Mouse (Mus musculus) heart, postnatal 25 days (tissue): ENCODE measurements around the gene Hbb-bs. TPM values are rescaled to one million over a fixed set of nuclear protein-coding genes. Genes with fewer than 3 reads are reported as not detected.
"Not testable (repeated sequence)": the region's sequence is repeated elsewhere in the genome, so short reads cannot be mapped to it uniquely, and the experiment has no call there.

ENCODE experiments used
- DNase-seq: peaks from one replicate; pipeline ENCODE4 v3.0.0; 2022; ENCODE audit warnings: low spot score
- intact Hi-C: fragments of 180-260 bp; cut with DNase I; formaldehyde crosslinking; loops from one replicate; pipeline ENCODE4 v1.15.1; 2025
- total RNA-seq, 2 experiments: library from RNA; stranded (reverse); gene quantifications; 2 replicates each; pipeline ENCODE4 v1.2.3; 2021

Hbb-bs gene
- over 10,000 TPM in 1 of 2 experiments, 1,000 to 10,000 TPM in 1; 9,976 to 23,536 TPM for total RNA-seq

DNA sequence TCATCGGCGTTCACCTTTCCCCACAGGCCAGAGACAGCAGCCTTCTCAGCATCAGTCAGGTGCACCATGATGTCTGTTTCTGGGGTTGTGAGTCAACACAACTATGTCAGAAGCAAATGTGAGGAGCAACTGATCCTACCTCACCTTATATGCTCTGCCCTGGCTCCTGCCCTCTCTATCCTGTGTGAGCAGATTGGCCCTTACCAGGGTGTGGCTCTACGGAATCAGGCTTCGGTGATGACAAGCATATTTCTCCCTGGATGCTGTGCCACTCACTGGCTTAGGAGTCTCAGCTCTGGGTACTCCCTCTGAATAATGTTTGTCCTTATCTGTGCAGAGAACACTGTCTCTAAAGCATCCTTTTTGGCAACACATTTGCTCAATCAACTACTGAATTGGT, at the start of gene Hbb-bs:
Gene Hbb-bs (minus strand): TSS at position 289 of the 400 bp plus-strand sequence.
- no peak for DNase-seq
- intact Hi-C loops = no loop called here

DNA sequence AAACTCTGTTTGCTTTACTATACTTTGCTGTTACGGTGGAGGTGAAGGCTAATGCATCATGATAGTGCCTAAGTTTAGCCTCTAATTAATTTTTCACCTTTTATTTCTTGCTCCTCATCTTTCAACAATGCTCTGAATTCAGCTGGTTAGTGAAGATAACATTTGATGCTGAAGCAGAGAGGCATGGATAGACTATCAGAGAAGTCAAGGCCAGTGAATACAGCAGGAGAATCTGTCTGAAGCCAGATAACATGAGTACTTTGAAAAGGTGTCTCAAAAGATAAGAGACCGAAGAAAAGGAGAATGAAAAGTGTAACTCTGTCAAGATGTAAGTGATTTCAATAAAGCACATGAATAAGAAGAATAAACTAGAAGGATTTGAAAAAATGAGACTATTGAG, 49.2 kb upstream of the Hbb-bs start:
- DNase-seq = no peak
- intact Hi-C loops = no loop called here

- intact Hi-C loops = loop anchor here (5.0 kb wide), 1 partner anchor 82 kb away; the partner anchor contains the start of gene Olfr67
- no peak for DNase-seq
Observed at GRCm38 (mm10) chr7:103874451-103874850, 46.6 kb upstream of the Hbb-bs start.

DNA sequence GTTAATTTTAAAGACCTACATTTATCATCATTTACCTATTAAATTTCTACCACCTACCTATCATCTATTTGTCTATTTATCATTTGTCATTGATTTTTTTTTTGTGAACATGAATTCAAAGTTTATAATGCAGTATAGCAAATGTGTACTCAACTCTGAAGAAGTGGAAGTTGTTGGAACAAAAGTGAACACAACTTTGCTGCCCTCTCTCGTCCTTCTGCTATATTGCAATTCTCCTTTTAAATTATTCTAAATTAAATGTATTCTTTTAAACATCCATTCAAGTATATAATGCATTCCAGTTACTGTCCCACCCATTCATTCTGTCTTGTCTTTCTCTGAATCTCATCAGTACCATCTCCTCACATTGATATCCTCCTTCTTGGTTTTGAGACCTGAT, 45.2 kb upstream of the Hbb-bs start:
- DNase-seq = no peak
- intact Hi-C loops = loop anchor here (5.0 kb wide), 1 partner anchor 81 kb away; the partner anchor contains the start of gene Olfr67

GRCm38 (mm10) chr7:103870667-103871066, 42.8 kb upstream of the Hbb-bs start:
- intact Hi-C loops = loop anchor here (5.0 kb wide), 1 partner anchor 78 kb away; the partner anchor contains the start of gene Olfr67
- no peak for DNase-seq

GRCm38 (mm10) chr7:103865716-103866115, 37.8 kb upstream of the Hbb-bs start:
- no peak for DNase-seq
- intact Hi-C loops = no loop called here

DNA sequence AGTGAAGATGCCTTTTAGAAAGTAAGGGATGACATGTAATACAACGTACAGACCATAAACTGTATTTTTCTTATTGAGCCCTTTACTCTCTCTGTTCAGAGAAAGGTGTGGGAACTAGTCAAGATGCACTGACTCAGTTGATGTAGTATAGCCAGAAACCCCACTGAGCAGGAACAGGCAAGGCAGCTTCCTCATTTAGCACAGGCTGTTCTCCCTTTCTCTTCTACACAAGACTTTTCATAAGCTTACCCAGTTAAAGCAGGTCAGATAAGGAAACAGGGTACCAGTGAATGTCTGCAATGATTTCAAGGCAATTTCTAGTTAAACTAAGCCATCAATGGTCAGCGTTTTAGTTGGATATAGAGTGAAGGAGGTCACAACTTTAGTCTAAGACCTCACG, 33.6 kb upstream of the Hbb-bs start:
- intact Hi-C loops = no loop called here
- no peak for DNase-seq

GRCm38 (mm10) chr7:103860855-103861254, 33.0 kb upstream of the Hbb-bs start:
- intact Hi-C loops = no loop called here
- peak; percentile 7 for DNase-seq

GRCm38 (mm10) chr7:103859076-103859475, 31.2 kb upstream of the Hbb-bs start:
- intact Hi-C loops = no loop called here
- no peak for DNase-seq

- intact Hi-C loops = no loop called here
- no peak for DNase-seq
Observed at GRCm38 (mm10) chr7:103854669-103855068, 26.8 kb upstream of the Hbb-bs start.

- intact Hi-C loops = no loop called here
- DNase-seq = no peak
Observed at GRCm38 (mm10) chr7:103853090-103853489, 25.2 kb upstream of the Hbb-bs start, which contains the start of gene Hbb-y. Hbb-y (minus strand) TSS chr7:103853216.

DNA sequence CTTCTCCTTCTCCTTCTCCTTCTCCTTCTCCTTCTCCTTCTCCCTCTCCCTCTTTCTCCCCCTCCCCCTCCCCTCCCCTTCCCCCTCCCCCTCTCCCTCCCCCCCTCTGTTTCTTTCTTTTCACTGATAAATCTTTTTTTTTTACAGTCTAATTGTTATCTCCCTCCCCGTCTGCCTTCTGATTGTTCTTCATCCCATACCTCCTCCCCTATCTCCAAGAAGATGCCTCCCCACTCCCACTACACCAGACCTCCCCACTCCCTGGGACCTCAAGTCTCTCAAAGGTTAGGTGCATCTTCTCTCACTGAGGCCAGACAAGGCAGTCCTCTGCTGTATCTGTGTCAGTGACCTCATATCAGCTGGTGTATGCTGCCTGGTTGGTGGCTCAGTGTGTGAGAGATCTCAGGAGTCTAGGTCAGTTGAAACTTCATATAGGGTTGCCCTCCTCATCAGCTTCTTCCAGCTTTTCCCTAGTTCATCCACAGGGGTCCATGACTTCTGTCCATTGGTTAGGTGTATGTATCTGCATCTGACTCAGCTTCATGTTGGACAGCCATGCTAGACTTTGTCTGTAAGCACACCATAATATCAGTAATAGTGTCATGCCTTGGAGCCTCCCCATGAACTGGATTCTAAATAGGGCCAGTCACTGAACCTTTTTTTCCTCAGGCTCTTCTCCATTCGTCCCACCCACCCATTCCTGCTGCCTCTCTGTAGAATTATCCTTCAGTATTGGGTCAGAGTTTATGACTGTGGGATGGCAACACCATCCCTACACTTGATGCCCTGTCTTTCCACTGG, 16.8 kb upstream of the Hbb-bs start:
- intact Hi-C loops = no loop called here
- DNase-seq = no peak

GRCm38 (mm10) chr7:103843034-103843433, 15.1 kb upstream of the Hbb-bs start, which contains the start of gene Hbb-bh1:
Hbb-bh1 (minus strand) TSS chr7:103843164.
- intact Hi-C loops = no loop called here
- no peak for DNase-seq

DNA sequence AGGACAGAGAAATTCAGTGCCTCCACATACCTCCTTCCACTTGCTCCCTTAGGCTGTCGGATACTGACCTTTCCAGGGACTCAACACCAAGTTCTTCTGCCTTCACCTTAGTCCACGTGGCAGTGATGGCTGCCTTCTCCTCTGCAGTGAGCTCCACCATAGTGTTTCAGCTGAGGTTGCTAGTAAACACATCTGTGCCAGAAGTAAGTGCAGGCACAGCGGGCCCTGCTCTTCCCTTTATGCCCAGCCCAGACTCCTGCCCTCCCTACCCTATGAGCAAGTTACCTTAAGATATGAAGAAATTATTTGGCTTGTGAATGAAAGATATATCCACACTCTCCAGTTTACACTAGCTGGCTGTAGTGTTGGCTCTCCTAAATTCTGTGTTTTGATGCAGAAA, 12.4 kb upstream of the Hbb-bs start, which contains the start of gene Hbb-bh2:
Gene Hbb-bh2 (minus strand): TSS at position 253 of the 400 bp plus-strand sequence.
- intact Hi-C loops = no loop called here
- no peak for DNase-seq

- intact Hi-C loops = not testable (repeated sequence)
Observed at GRCm38 (mm10) chr7:103827139-103827538, 757 bp downstream of the Hbb-bs start.

GRCm38 (mm10) chr7:103826255-103826887, 1.5 kb downstream of the Hbb-bs start:
- DNase-seq = no peak
- intact Hi-C loops = no loop called here

More at GRCm38 (mm10) chr7:103827139-103827538, 757 bp downstream of the Hbb-bs start:
- not testable (repeated sequence) for DNase-seq

DNA sequence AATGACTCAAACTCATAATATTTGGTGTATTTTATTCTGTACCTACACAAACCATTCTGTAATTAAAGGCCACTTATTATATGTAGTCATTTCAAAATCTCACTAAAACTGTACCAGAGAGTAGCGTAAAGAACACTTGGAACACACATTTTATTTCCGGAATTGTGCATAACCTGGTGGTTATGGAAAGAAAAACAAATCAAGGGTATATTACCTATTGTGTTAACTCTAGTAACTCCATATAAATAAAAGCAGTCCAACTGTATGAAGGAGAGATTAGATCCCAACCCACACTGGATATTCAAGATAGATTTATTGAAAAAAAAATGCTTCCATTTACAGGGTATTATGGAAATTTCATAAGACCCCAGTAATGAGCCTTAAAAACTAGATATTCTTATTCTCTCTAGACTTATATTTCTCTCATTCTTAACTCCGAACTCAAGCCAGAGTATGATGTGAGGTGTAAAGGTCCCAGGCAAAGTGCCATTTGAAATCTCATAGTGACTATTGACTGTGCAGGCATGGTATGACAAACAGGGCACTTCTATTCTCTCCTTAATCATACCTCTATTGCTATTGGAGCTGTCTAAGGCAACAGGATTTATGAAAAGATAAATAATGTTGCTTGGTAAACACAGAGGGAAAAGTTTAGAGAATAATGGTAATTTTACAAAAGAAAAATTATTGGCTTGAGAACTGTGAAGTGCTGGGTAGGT, 2.2 kb downstream of the Hbb-bs start:
- intact Hi-C loops = no loop called here
- DNase-seq = no peak

GRCm38 (mm10) chr7:103824597-103824996, 3.3 kb downstream of the Hbb-bs start:
- no peak for DNase-seq
- intact Hi-C loops = no loop called here

- DNase-seq, intact Hi-C loops: not testable (repeated sequence)
Observed at GRCm38 (mm10) chr7:103815085-103815484, 12.8 kb downstream of the Hbb-bs start.

GRCm38 (mm10) chr7:103813766-103814165, 14.1 kb downstream of the Hbb-bs start, which contains the start of gene Hbb-bt:
Hbb-bt (minus strand) TSS chr7:103813996.
- intact Hi-C loops = no loop called here
- DNase-seq = no peak
